Mouse (Mus musculus) cortical plate, adult 2 months (tissue): ENCODE measurements around the gene Armc2.

ENCODE experiments used
- CTCF ChIP-seq: fragments of 200-500 bp; IDR thresholded peaks from 2 replicates; pipeline ENCODE4 v1.5.1; 2011; ENCODE audit warnings: mild to moderate bottlenecking, control low read depth, low read length; ENCODE audit not compliant: insufficient read depth; ENCODE audit errors: extremely low read depth
- POLR2A ChIP-seq: fragments of 200-500 bp; IDR thresholded peaks from 2 replicates; pipeline ENCODE4 v1.6.1; 2011; ENCODE audit warnings: mild to moderate bottlenecking, low read length, control low read depth; ENCODE audit not compliant: insufficient read depth; ENCODE audit errors: extremely low read depth

DNA sequence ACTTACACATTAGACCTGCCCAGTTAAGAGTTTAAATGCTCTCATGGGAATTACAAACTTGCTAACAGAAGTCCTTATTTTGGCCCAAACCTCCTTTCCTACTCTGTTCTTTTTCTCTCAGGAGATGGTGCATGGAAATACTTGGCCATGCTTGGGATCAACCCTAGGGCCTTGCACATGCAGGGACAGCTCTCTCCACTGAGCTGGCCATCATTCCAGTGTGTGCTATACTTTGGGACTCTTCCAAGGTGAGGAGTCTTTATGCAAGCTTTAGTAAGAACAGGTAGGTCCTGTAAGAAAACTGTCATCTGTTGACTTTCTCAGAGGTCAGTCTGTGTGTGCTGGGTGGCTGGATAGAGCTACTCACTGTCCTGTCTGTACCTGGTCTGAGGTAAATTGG, 127.7 kb downstream of the Armc2 start:
- TF ChIP-seq POLR2A: no peak
- no peak for TF ChIP-seq CTCF
